35 mouse cellular contexts compared by ENCODE assay signal in genomic region chr9:67241683-67242082, GRCm38 (mm10).
"Had no signal": no experiment of that assay in that cellular context is flagged by ENCODE, and none has a peak within 500 bp of the region (broad histone marks: within the 10 kb centered on the region; RNA-seq: fewer than 3 reads in every experiment).

No protein-coding gene starts in this region.

- H3K4me3 ChIP-seq: heart, embryonic 12.5 days; heart, embryonic 13.5 days; heart, embryonic 15.5 days; hindbrain, embryonic 10.5 days; hindbrain, embryonic 12.5 days; hindbrain, embryonic 13.5 days; hindbrain, embryonic 15.5 days; intestine, embryonic 15.5 days; kidney, embryonic 15.5 days; layer of hippocampus, adult 2 months; left cerebral cortex, adult 2 months had no signal

- H3K27ac ChIP-seq: heart, embryonic 13.5 days; heart, embryonic 15.5 days; hindbrain, embryonic 10.5 days; hindbrain, embryonic 12.5 days; hindbrain, embryonic 13.5 days; hindbrain, embryonic 14.5 days; hindbrain, embryonic 15.5 days; hindbrain, postnatal 0 days; intestine, embryonic 15.5 days; kidney, embryonic 15.5 days; kidney, postnatal 0 days; layer of hippocampus, adult 2 months; left cerebral cortex, adult 2 months had no signal

- H3K9ac ChIP-seq: heart, embryonic 12.5 days; heart, embryonic 13.5 days; heart, embryonic 15.5 days; hindbrain, embryonic 12.5 days; hindbrain, embryonic 13.5 days; hindbrain, embryonic 14.5 days; hindbrain, embryonic 15.5 days; intestine, embryonic 15.5 days; kidney, embryonic 15.5 days had no signal

- H3K9me3 ChIP-seq: heart, embryonic 15.5 days; hindbrain, embryonic 10.5 days; hindbrain, embryonic 12.5 days; hindbrain, embryonic 13.5 days; hindbrain, embryonic 15.5 days; intestine, embryonic 15.5 days had no signal

- H3K4me1 ChIP-seq: heart, embryonic 13.5 days; heart, embryonic 15.5 days; hindbrain, embryonic 10.5 days; hindbrain, embryonic 12.5 days; hindbrain, embryonic 13.5 days; hindbrain, embryonic 15.5 days had no signal

- H3K4me2 ChIP-seq: heart, embryonic 11.5 days; heart, embryonic 12.5 days; heart, embryonic 13.5 days; heart, embryonic 15.5 days; hindbrain, embryonic 12.5 days; hindbrain, embryonic 13.5 days; hindbrain, embryonic 14.5 days; hindbrain, embryonic 15.5 days; intestine, embryonic 15.5 days; kidney, embryonic 15.5 days had no signal

- ATAC-seq: hindbrain, embryonic 16.5 days; hindbrain, postnatal 0 days; inflammation-experienced regulatory T-cells, adult 6 months; intestine, embryonic 15.5 days; intestine, embryonic 16.5 days; intestine, postnatal 0 days had no signal

- H3K27me3 ChIP-seq: heart, embryonic 12.5 days; heart, embryonic 13.5 days; heart, embryonic 15.5 days; hindbrain, embryonic 12.5 days; hindbrain, embryonic 13.5 days; hindbrain, embryonic 15.5 days; intestine, embryonic 15.5 days; kidney, embryonic 15.5 days had no signal

- DNase-seq: heart, postnatal 10 days; heart, postnatal 14 days; heart, postnatal 36 days; heart, postnatal 4 days; kidney, adult 11 months; kidney, adult 18-20 months; kidney, adult 2 months; kidney, adult 8-10 months; kidney, adult 9 months; kidney, postnatal 10 days; kidney, postnatal 14 days; kidney, postnatal 25 days; kidney, postnatal 36 days; kidney, postnatal 4 days; layer of hippocampus, adult 9-11 months; layer of hippocampus, postnatal 36 days had no signal
